In the genomic region with DNA sequence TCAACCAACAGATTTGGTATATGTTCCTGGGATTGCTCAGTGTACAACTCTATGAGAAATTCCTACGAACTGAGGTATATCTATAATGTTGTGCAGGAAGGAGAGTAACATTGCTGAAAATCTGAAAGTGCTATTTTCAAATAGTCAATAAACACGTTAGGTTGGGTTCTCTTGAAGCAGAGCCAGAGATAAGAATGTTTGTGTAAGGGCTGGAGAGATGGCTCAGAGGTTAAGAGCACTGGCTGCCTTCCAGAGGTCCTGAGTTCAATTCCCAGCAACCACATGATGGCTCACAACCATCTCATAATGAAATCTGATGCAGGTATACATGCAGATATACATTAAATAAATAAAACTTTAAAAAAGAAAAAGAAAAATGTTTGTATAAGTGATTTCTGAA, we compare ENCODE assay signal across 24 mouse cellular contexts.
DNase-seq lines count a peak whose midpoint lies in the region; ATAC-seq and TF ChIP-seq lines count a peak whose summit lies in the region.
"Had no signal": no experiment of that assay in that cellular context is flagged by ENCODE, and none has a peak within 500 bp of the region (broad histone marks: within the 10 kb centered on the region; RNA-seq: fewer than 3 reads in every experiment).

No protein-coding gene starts in this region.

- TF ChIP-seq POLR2A in liver, adult 2 months (IDR thresholded peaks at IDR 0.05; ENCODE audit: extremely low read depth, insufficient read depth, low read length): no peak

- peak; percentile 94 for DNase-seq in liver, adult 2 months (ENCODE audit: extremely low read depth, low read depth, low spot score)
- no peak for DNase-seq in liver, postnatal 0 days
- DNase-seq in 3T3-L1 (ENCODE audit: low read depth, low spot score) (peak; percentile 32), NIH3T3 (ENCODE audit: low read depth) (peak; percentile 32)
- peak; percentile 29 for DNase-seq in large intestine, adult 2 months (ENCODE audit: low read depth, low spot score)
- no peak for DNase-seq in lung, postnatal 10 days
- DNase-seq in neural tube, embryonic 10.5 days (ENCODE audit: extremely low spot score, low spot score): no peak
- DNase-seq: adrenal gland, adult 2 months; adrenal gland, adult 8-10 months; adrenal gland, postnatal 10 days; adrenal gland, postnatal 14 days; adrenal gland, postnatal 25 days; adrenal gland, postnatal 36 days; B cell, adult 2 months; cerebellum, adult 11 months; cerebellum, adult 11-12 months; cerebellum, adult 18-20 months; cerebellum, adult 2 months had no signal

- H3K4me2 ChIP-seq in liver, postnatal 0 days (ENCODE audit: low read depth, low read length): no peak overlapping the region
- H3K4me2 ChIP-seq in kidney, embryonic 16.5 days (replicated peaks; ENCODE audit: low read depth, low read length): no peak overlapping the region

- H3K4me1 ChIP-seq in liver, adult 2 months (ENCODE audit: control insufficient read depth, insufficient read depth, low read length): peaks cover 10% of the 10 kb centered on the region
- no peaks in the 10 kb centered on the region for H3K4me1 ChIP-seq in liver, postnatal 0 days (ENCODE audit: insufficient read depth)
- peaks cover 3% of the 10 kb centered on the region; the same call in 1 of the 2 replicates for H3K4me1 ChIP-seq in kidney, embryonic 16.5 days (ENCODE audit: insufficient read depth, low read length)

- H3K27ac ChIP-seq in liver, adult 2 months (replicated peaks; ENCODE audit: insufficient read depth, low read depth, low read length): no peak overlapping the region
- no peak overlapping the region for H3K27ac ChIP-seq in liver, postnatal 0 days (ENCODE audit: low read depth)
- no peak overlapping the region for H3K27ac ChIP-seq in kidney, embryonic 16.5 days (ENCODE audit: low read length)

- ATAC-seq in liver, postnatal 0 days: no peak
- no peak for ATAC-seq in kidney, embryonic 16.5 days (ENCODE audit: low FRiP score, low TSS enrichment)
- ATAC-seq: activated CD4-positive, CD25-positive, alpha-beta regulatory T cell, adult 4 months; CD4-positive, CD25-positive, alpha-beta regulatory T cell, adult 4 months; Patski had no signal

- no peaks in the 10 kb centered on the region for H3K27me3 ChIP-seq in liver, adult 2 months (ENCODE audit: control insufficient read depth, insufficient read depth, low read length)
- H3K27me3 ChIP-seq in liver, postnatal 0 days (ENCODE audit: insufficient read depth, low read length): no peaks in the 10 kb centered on the region
- H3K27me3 ChIP-seq in kidney, embryonic 16.5 days (ENCODE audit: insufficient read depth, low read length): no peaks in the 10 kb centered on the region
- H3K27me3 ChIP-seq: CH12.LX, Patski had no signal

- no peak for TF ChIP-seq CTCF in liver, adult 2 months (IDR thresholded peaks at IDR 0.05; ENCODE audit: low read depth, low read length)
- no peak for TF ChIP-seq CTCF in liver, postnatal 0 days (IDR thresholded peaks at IDR 0.05; ENCODE audit: low read depth)

- H3K9me3 ChIP-seq in liver, postnatal 0 days (ENCODE audit: low read length): no peaks in the 10 kb centered on the region
- H3K9me3 ChIP-seq in kidney, embryonic 16.5 days (ENCODE audit: low read length): no peaks in the 10 kb centered on the region
- H3K9me3 ChIP-seq: G1E had no signal

- TF ChIP-seq EP300 in liver, postnatal 0 days (IDR thresholded peaks at IDR 0.05; ENCODE audit: low read depth): no peak

- no peak overlapping the region for H3K9ac ChIP-seq in liver, adult 2 months (ENCODE audit: low read depth, low read length)
- no peak overlapping the region for H3K9ac ChIP-seq in liver, postnatal 0 days (replicated peaks)
- no peak overlapping the region for H3K9ac ChIP-seq in kidney, embryonic 16.5 days (replicated peaks; ENCODE audit: low read length)

- peaks cover 30% of the 10 kb centered on the region for H3K36me3 ChIP-seq in liver, adult 2 months (ENCODE audit: control insufficient read depth, insufficient read depth, low read length)
- H3K36me3 ChIP-seq in liver, postnatal 0 days (replicated peaks; ENCODE audit: insufficient read depth, low read length): peaks cover 6% of the 10 kb centered on the region; the same call in 1 of the 2 replicates
- H3K36me3 ChIP-seq in kidney, embryonic 16.5 days (ENCODE audit: insufficient read depth, low read length): no peaks in the 10 kb centered on the region

- H3K79me2 ChIP-seq in liver, adult 2 months (ENCODE audit: control insufficient read depth, insufficient read depth, low read length): no peaks in the 10 kb centered on the region

- 8% methylated on average over 2 of the region's 2 CpGs for WGBS in liver, adult 2 months
- 44% methylated on average over 2 of the region's 2 CpGs for WGBS in liver, postnatal 0 days (ENCODE audit: insufficient replicate concordance)
- WGBS in large intestine, adult 2 months: 41% methylated on average over 2 of the region's 2 CpGs
- WGBS in kidney, embryonic 16.5 days: 70% methylated on average over 2 of the region's 2 CpGs

- H3K4me3 ChIP-seq in liver, adult 2 months (ENCODE audit: insufficient read depth, low read depth, low read length): no peak overlapping the region
- no peak overlapping the region for H3K4me3 ChIP-seq in liver, postnatal 0 days (ENCODE audit: low read depth, low read length)
- no peak overlapping the region for H3K4me3 ChIP-seq in kidney, embryonic 16.5 days (ENCODE audit: low read length)

Comparison
In these comparisons a context has a peak if more than half of its experiments do, and no peak if none do; other contexts are left out.
1. DNase-seq: peak in liver, adult 2 months (single experiment), 3T3-L1 (single experiment), NIH3T3 (single experiment) and large intestine, adult 2 months (single experiment); none in liver, postnatal 0 days (single experiment), lung, postnatal 10 days (single experiment) and neural tube, embryonic 10.5 days (single experiment).